Mouse (Mus musculus) MEL (cell line): ENCODE data around the gene Alkbh7. TPM values are rescaled to one million over a fixed set of nuclear protein-coding genes. Genes with fewer than 3 reads are reported as not detected.
A peak's percentile ranks its signal among the peaks of the same experiment; 100 is the strongest.

Experiments
- DNase-seq: peaks from one replicate; pipeline ENCODE4 v3.0.0; 2011; ENCODE audit warnings: low read depth, low spot score
- H3K27ac ChIP-seq: 2 replicates; pipeline ENCODE4 v1.5.1; 2012; ENCODE audit warnings: low read depth, mild to moderate bottlenecking, control low read depth, low read length, moderate library complexity; ENCODE audit not compliant: control insufficient read depth
- H3K27me3 ChIP-seq, 2 experiments: fragments of 150-350 bp in 1 of 2; sonication (generic) in 1 of 2; 2 replicates each; pipeline ENCODE4 v1.6.1; 2012; ENCODE audit warnings: low read length in 2 of 2, mild to moderate bottlenecking in 2 of 2, improper control_type of control experiment in 1 of 2, moderate library complexity in 1 of 2; ENCODE audit not compliant: insufficient read depth in 2 of 2, control insufficient read depth in 1 of 2
- H3K36me3 ChIP-seq, 2 experiments: 2 replicates each; pipeline ENCODE4 v1.6.1; 2012 to 2014; ENCODE audit warnings: low read length in 2 of 2, improper control_type of control experiment in 1 of 2, inconsistent platforms in 1 of 2, mild to moderate bottlenecking in 1 of 2; ENCODE audit not compliant: insufficient read depth in 2 of 2, control insufficient read depth in 1 of 2
- H3K4me1 ChIP-seq, 2 experiments: fragments of 150-350 bp in 1 of 2; sonication (generic) in 1 of 2; 2 replicates each; pipeline ENCODE4 v1.6.1; 2012; ENCODE audit warnings: low read length in 2 of 2, improper control_type of control experiment in 1 of 2, mild to moderate bottlenecking in 1 of 2; ENCODE audit not compliant: insufficient read depth in 2 of 2, control insufficient read depth in 1 of 2
- H3K4me3 ChIP-seq, 2 experiments: fragments of 150-350 bp in 1 of 2; sonication (generic) in 1 of 2; 2 replicates each; pipeline ENCODE4 v1.5.1; 2012; ENCODE audit warnings: low read depth in 2 of 2, low read length in 2 of 2, mild to moderate bottlenecking in 2 of 2, moderate library complexity in 2 of 2, control low read depth in 1 of 2, improper control_type of control experiment in 1 of 2; ENCODE audit not compliant: control insufficient read depth in 1 of 2, insufficient read depth in 1 of 2
- H3K79me2 ChIP-seq: 2 replicates; pipeline ENCODE4 v1.6.1; 2012; ENCODE audit warnings: mild to moderate bottlenecking, low read length, moderate library complexity; ENCODE audit not compliant: control insufficient read depth, poor library complexity, insufficient read depth
- H3K9ac ChIP-seq: 2 replicates; pipeline ENCODE4 v1.6.1; 2012; ENCODE audit warnings: low read depth, mild to moderate bottlenecking, control low read depth, low read length, moderate library complexity; ENCODE audit not compliant: control insufficient read depth, poor library complexity, severe bottlenecking
- H3K9me3 ChIP-seq: fragments of 150-350 bp; sonication (generic); replicated peaks from 2 replicates; pipeline ENCODE4 v1.6.1; 2012; ENCODE audit warnings: mild to moderate bottlenecking, low read length, improper control_type of control experiment, moderate library complexity; ENCODE audit not compliant: insufficient read depth
- BHLHE40 ChIP-seq: IDR thresholded peaks from 2 replicates; pipeline ENCODE4 v1.6.1; 2012; ENCODE audit warnings: low read depth, mild to moderate bottlenecking, inconsistent platforms, low read length, improper control_type of control experiment, borderline replicate concordance
- CHD1 ChIP-seq: IDR thresholded peaks from 2 replicates; pipeline ENCODE4 v1.6.1; 2012; ENCODE audit warnings: low read depth, mild to moderate bottlenecking, inconsistent platforms, low read length, improper control_type of control experiment
- CHD2 ChIP-seq: IDR thresholded peaks from 2 replicates; pipeline ENCODE4 v1.6.1; 2011; ENCODE audit warnings: low read length, improper control_type of control experiment
- CTCF ChIP-seq, 3 experiments: IDR thresholded peaks in 2 of 3; conservative IDR thresholded peaks in 1 of 3; 2 replicates each; pipeline ENCODE4 v1.5.1; 2011 to 2012; ENCODE audit warnings: low read length in 3 of 3, low read depth in 2 of 3, mild to moderate bottlenecking in 2 of 3, improper control_type of control experiment in 1 of 3, inconsistent platforms in 1 of 3, mixed read lengths in 1 of 3, moderate library complexity in 1 of 3; ENCODE audit not compliant: control insufficient read depth in 1 of 3, insufficient read depth in 1 of 3, poor library complexity in 1 of 3, severe bottlenecking in 1 of 3
- EP300 ChIP-seq, 2 experiments: IDR thresholded peaks; 2 replicates each; pipeline ENCODE4 v1.6.1; 2011; ENCODE audit warnings: improper control_type of control experiment in 2 of 2, low read length in 2 of 2, low read depth in 1 of 2, mild to moderate bottlenecking in 1 of 2
- ETS1 ChIP-seq: IDR thresholded peaks from 2 replicates; pipeline ENCODE4 v1.6.1; 2012; ENCODE audit warnings: low read depth, mild to moderate bottlenecking, inconsistent platforms, low read length, improper control_type of control experiment, moderate library complexity
- HCFC1 ChIP-seq: IDR thresholded peaks from 2 replicates; pipeline ENCODE4 v1.6.1; 2012; ENCODE audit warnings: low read depth, mild to moderate bottlenecking, inconsistent platforms, low read length, improper control_type of control experiment, moderate library complexity
- KAT2A ChIP-seq: conservative IDR thresholded peaks from 2 replicates; pipeline ENCODE4 v1.6.1; 2012; ENCODE audit warnings: low read depth, low read length, improper control_type of control experiment, inconsistent platforms
- MAX ChIP-seq: IDR thresholded peaks from 2 replicates; pipeline ENCODE4 v1.6.1; 2011; ENCODE audit warnings: low read length, improper control_type of control experiment
- MAZ ChIP-seq: IDR thresholded peaks from 2 replicates; pipeline ENCODE4 v1.6.1; 2012; ENCODE audit warnings: low read depth, mild to moderate bottlenecking, inconsistent platforms, low read length, improper control_type of control experiment
- MXI1 ChIP-seq: IDR thresholded peaks from 2 replicates; pipeline ENCODE4 v1.6.1; 2011; ENCODE audit warnings: mild to moderate bottlenecking, low read depth, low read length, improper control_type of control experiment
- MYB ChIP-seq: IDR thresholded peaks from 2 replicates; pipeline ENCODE4 v1.6.1; 2011; ENCODE audit warnings: mild to moderate bottlenecking, low read depth, low read length, improper control_type of control experiment
- MYC ChIP-seq: IDR thresholded peaks from 2 replicates; pipeline ENCODE4 v1.6.1; 2011; ENCODE audit warnings: low read depth, mild to moderate bottlenecking, low read length, improper control_type of control experiment, moderate library complexity
- NELFE ChIP-seq: IDR thresholded peaks from 2 replicates; pipeline ENCODE4 v1.6.1; 2011; ENCODE audit warnings: low read depth, low read length, improper control_type of control experiment
- NRF1 ChIP-seq: IDR thresholded peaks from 2 replicates; pipeline ENCODE4 v1.6.1; 2014; ENCODE audit warnings: low read depth, mild to moderate bottlenecking, inconsistent platforms, low read length, improper control_type of control experiment, moderate library complexity; ENCODE audit not compliant: poor library complexity, insufficient read depth, severe bottlenecking
- POLR2A ChIP-seq, 2 experiments: IDR thresholded peaks; 2 replicates each; pipeline ENCODE4 v1.6.1; 2011 to 2012; ENCODE audit warnings: low read length in 2 of 2, mild to moderate bottlenecking in 2 of 2, control low read depth in 1 of 2, improper control_type of control experiment in 1 of 2, low read depth in 1 of 2, moderate library complexity in 1 of 2; ENCODE audit not compliant: control insufficient read depth in 1 of 2, insufficient read depth in 1 of 2, poor library complexity in 1 of 2
- POLR2AphosphoS2 ChIP-seq: IDR thresholded peaks from 2 replicates; pipeline ENCODE4 v1.6.1; 2011; ENCODE audit warnings: low read length, improper control_type of control experiment
- POLR2AphosphoS5 ChIP-seq: IDR thresholded peaks from 2 replicates; pipeline ENCODE4 v1.6.1; 2012; ENCODE audit warnings: low read depth, borderline replicate concordance, mild to moderate bottlenecking, inconsistent platforms, low read length, moderate library complexity, mixed read lengths
- RAD21 ChIP-seq: IDR thresholded peaks from 2 replicates; pipeline ENCODE4 v1.6.1; 2011; ENCODE audit warnings: mild to moderate bottlenecking, low read depth, low read length, improper control_type of control experiment
- SIN3A ChIP-seq: IDR thresholded peaks from 2 replicates; pipeline ENCODE4 v1.6.1; 2012; ENCODE audit warnings: low read length, improper control_type of control experiment, inconsistent platforms
- SMC3 ChIP-seq: IDR thresholded peaks from 2 replicates; pipeline ENCODE4 v1.6.1; 2011; ENCODE audit warnings: low read depth, low read length, improper control_type of control experiment
- TBP ChIP-seq: IDR thresholded peaks from 2 replicates; pipeline ENCODE4 v1.8.0; 2011; ENCODE audit warnings: low read depth, low read length, improper control_type of control experiment
- UBTF ChIP-seq: IDR thresholded peaks from 2 replicates; pipeline ENCODE4 v1.6.1; 2012; ENCODE audit warnings: low read depth, mild to moderate bottlenecking, inconsistent platforms, low read length, improper control_type of control experiment, moderate library complexity, borderline replicate concordance; ENCODE audit not compliant: insufficient read depth
- USF1 ChIP-seq: IDR thresholded peaks from 2 replicates; pipeline ENCODE4 v1.6.1; 2014; ENCODE audit warnings: low read depth, mild to moderate bottlenecking, inconsistent platforms, low read length, improper control_type of control experiment, moderate library complexity
- USF2 ChIP-seq, 2 experiments: IDR thresholded peaks; 2 replicates each; pipeline ENCODE4 v1.6.1; 2011 to 2012; ENCODE audit warnings: improper control_type of control experiment in 2 of 2, low read length in 2 of 2, borderline replicate concordance in 1 of 2, inconsistent platforms in 1 of 2, low read depth in 1 of 2, mild to moderate bottlenecking in 1 of 2; ENCODE audit not compliant: insufficient read depth in 1 of 2
- ZC3H11A ChIP-seq: IDR thresholded peaks from 2 replicates; pipeline ENCODE4 v1.6.1; 2012; ENCODE audit warnings: low read depth, mild to moderate bottlenecking, inconsistent platforms, low read length, improper control_type of control experiment
- ZMIZ1 ChIP-seq: IDR thresholded peaks from 2 replicates; pipeline ENCODE4 v1.6.1; 2012; ENCODE audit warnings: low read depth, mild to moderate bottlenecking, inconsistent platforms, low read length, improper control_type of control experiment, moderate library complexity
- polyA plus RNA-seq, 2 experiments: library from polyadenylated mRNA; stranded (reverse) in 1 of 2; unstranded in 1 of 2; fragments of >175 nt in 1 of 2; fragments of >200 nt in 1 of 2; gene quantifications; 2 replicates each; pipeline versions ENCODE4 v1.2.1 to v1.2.4; 2012; ENCODE audit warnings: low replicate concordance in 2 of 2, low read depth in 1 of 2; ENCODE audit not compliant: insufficient read length in 2 of 2, insufficient read depth in 1 of 2, missing spikeins in 1 of 2
- total RNA-seq: library from RNA; depleted of rRNA; stranded (reverse); fragments of 300-350 nt; gene quantifications from 2 replicates; pipeline ENCODE4 v1.2.3, GENCODE M21; 2012; rRNA removed

Gene Alkbh7
- total RNA-seq (22.5 and 26.4 TPM in 2 replicates), polyA plus RNA-seq (10 to 100 TPM in 1 of 2 experiments, not detected in 1; 18.9 TPM)

- Histone ChIP-seq H3K9ac (peak within 1 kb of the TSS; percentile 81), H3K36me3 (peaks cover 0 to 2% of the 10 kb centered on the region in 2 experiments; a peak in 2 of 4 replicates), H3K4me3 (peak within 1 kb of the TSS; percentile 80 to 92), H3K4me1 (peaks cover 0 to 8% of the 10 kb centered on the region in 2 experiments; a peak in 2 of 4 replicates), H3K79me2 (0 out of 2 replicates have a peak, but pooled peaks cover 1% of the 10 kb centered on the region), H3K27me3 (no peaks in the 10 kb centered on the region), H3K27ac (peak within 1 kb of the TSS; percentile 57), H3K9me3 (no peaks in the 10 kb centered on the region)
- DNase-seq, result peak; percentile 99
- peak; percentile 85 for TF ChIP-seq ZMIZ1
- peak; percentile 36; the same call in 1 of the 2 replicates for TF ChIP-seq NRF1
- peak; percentile 93 for TF ChIP-seq MXI1
- peak; percentile 88 for TF ChIP-seq SIN3A
- TF ChIP-seq HCFC1, result peak; percentile 72; the same call in 1 of the 2 replicates
- TF ChIP-seq ZC3H11A, result peak; percentile 72
- TF ChIP-seq POLR2AphosphoS2, result peak; percentile 96
- TF ChIP-seq MAX, result peak; percentile 98
- TF ChIP-seq CTCF (IDR thresholded peaks at IDR 0.05 in 2 of 3, conservative IDR thresholded peaks at IDR 0.05 in 1 of 3; ENCODE audit: control insufficient read depth in 1 of 3, insufficient read depth in 1 of 3, low read depth in 2 of 3, low read length in 3 of 3, poor library complexity in 1 of 3, severe bottlenecking in 1 of 3), result peak; percentile 51 to 88 (median 79)
- TF ChIP-seq EP300 (IDR thresholded peaks at IDR 0.05; ENCODE audit: low read depth in 1 of 2, low read length in 2 of 2), result no peak
- TF ChIP-seq TBP, result 0 out of 2 replicates have a peak, but pooled peaks have one; percentile 10
- TF ChIP-seq MYC, result 0 out of 2 replicates have a peak, but pooled peaks have one; percentile 61
- no peak for TF ChIP-seq UBTF
- TF ChIP-seq SMC3, result peak; percentile 80
- TF ChIP-seq MAZ, result peak; percentile 51; the same call in 1 of the 2 replicates
- TF ChIP-seq USF2 (IDR thresholded peaks at IDR 0.05; ENCODE audit: borderline replicate concordance in 1 of 2, insufficient read depth in 1 of 2, low read depth in 1 of 2, low read length in 2 of 2), result peak; percentile 81 to 95
- peak; percentile 71 for TF ChIP-seq CHD2
- peak; percentile 51; the same call in 1 of the 2 replicates for TF ChIP-seq NELFE
- TF ChIP-seq MYB, result no peak
- peak; percentile 72; the same call in 1 of the 2 replicates for TF ChIP-seq BHLHE40
- peak; percentile 53 to 66; a peak in 3 of 4 replicates for TF ChIP-seq POLR2A (IDR thresholded peaks at IDR 0.05; ENCODE audit: control insufficient read depth in 1 of 2, insufficient read depth in 1 of 2, low read depth in 1 of 2, low read length in 2 of 2, poor library complexity in 1 of 2)
- TF ChIP-seq USF1, result peak; percentile 100
- TF ChIP-seq CHD1, result no peak
- 0 out of 2 replicates have a peak, but pooled peaks have one; percentile 21 for TF ChIP-seq ETS1
- peak; percentile 89 for TF ChIP-seq RAD21
- TF ChIP-seq POLR2AphosphoS5, result no peak
- no peak for TF ChIP-seq KAT2A
Observed at GRCm38 (mm10) chr17:56997029-56997667, at the start of gene Alkbh7. Alkbh7 (plus strand) TSS chr17:56997339.
